Mouse (Mus musculus) hindbrain, embryonic 14.5 days (tissue): Measurements from ENCODE around the gene Tcta. TPM values are rescaled to one million over a fixed set of nuclear protein-coding genes. Genes with fewer than 3 reads are reported as not detected.

ENCODE experiments used
- ATAC-seq: fragments of 200-750 bp; cut with Nextera tagmentation; 2 replicates; pipeline ENCODE4 v1.8.0; 2017; ENCODE audit warnings: moderate number of reproducible peaks, mild to moderate bottlenecking, moderate TSS enrichment, moderate library complexity; ENCODE audit not compliant: low FRiP score
- DNase-seq: peaks from one replicate; pipeline ENCODE4 v3.0.0-alpha.2; 2015; ENCODE audit warnings: low spot score
- H3K27ac ChIP-seq: fragments of 300-500 bp; sonication (generic); 2 replicates; pipeline ENCODE4 v1.5.1; 2014; ENCODE audit warnings: mild to moderate bottlenecking, moderate library complexity
- H3K27me3 ChIP-seq: fragments of 300-500 bp; sonication (generic); 2 replicates; pipeline ENCODE4 v1.6.1; 2014; ENCODE audit warnings: mild to moderate bottlenecking, low read length, mixed read lengths; ENCODE audit not compliant: control insufficient read depth, insufficient read depth
- H3K36me3 ChIP-seq: fragments of 300-500 bp; sonication (generic); replicated peaks from 2 replicates; pipeline ENCODE4 v1.6.1; 2014; ENCODE audit not compliant: control insufficient read depth, insufficient read depth
- H3K4me1 ChIP-seq: fragments of 300-500 bp; sonication (generic); replicated peaks from 2 replicates; pipeline ENCODE4 v1.6.1; 2014; ENCODE audit warnings: antibody characterized with exemption, low read length, mixed read lengths; ENCODE audit not compliant: control insufficient read depth, insufficient read depth
- H3K4me2 ChIP-seq: fragments of 300-500 bp; sonication (generic); replicated peaks from 2 replicates; pipeline ENCODE4 v1.6.1; 2014; ENCODE audit warnings: mild to moderate bottlenecking, moderate library complexity
- H3K4me3 ChIP-seq: fragments of 300-500 bp; sonication (generic); replicated peaks from 2 replicates; pipeline ENCODE4 v1.5.1; 2014; ENCODE audit warnings: mild to moderate bottlenecking, low read length
- H3K9ac ChIP-seq: fragments of 300-500 bp; sonication (generic); 2 replicates; pipeline ENCODE4 v1.6.1; 2014
- H3K9me3 ChIP-seq: fragments of 300-500 bp; sonication (generic); 2 replicates; pipeline ENCODE4 v1.6.1; 2016; ENCODE audit warnings: low read length; ENCODE audit not compliant: control insufficient read depth
- WGBS: fragments of 180-500 bp; shearing (Covaris S2); extraction: QIAGEN DNeasy Blood & Tissue Kit; methylation state at CpG from one replicate; pipeline ENCODE4 v1.1.7; 2014; 5-methylcytosine and 5-hydroxymethylcytosine counted together
- polyA plus RNA-seq: library from polyadenylated mRNA; unstranded; fragments of >200 nt; fragmentation: Nextera tagmentation; extraction: Ambion mirVana; gene quantifications from 2 replicates; pipeline ENCODE4 v1.2.1, GENCODE M21; 2014

Gene Tcta
- polyA plus RNA-seq, 1 experiment from 2014 or later, result 59.9 TPM

GRCm38 (mm10) chr9:108263690-108264190 is 42.2 kb downstream of the Tcta start, which contains the start of gene Dag1:
Gene Dag1, minus strand, starts transcription at chr9:108263958.
- Histone ChIP-seq H3K4me1 (peaks cover 21% of the 10 kb centered on the region), H3K27me3 (no peaks in the 10 kb centered on the region), H3K4me3 (peak within 1 kb of the TSS; percentile 92), H3K36me3 (no peaks in the 10 kb centered on the region), H3K4me2 (peak within 1 kb of the TSS; percentile 75), H3K9ac (peak within 1 kb of the TSS; percentile 82), H3K27ac (peak within 1 kb of the TSS; percentile 93), H3K9me3 (no peaks in the 10 kb centered on the region)
- WGBS, result under 1% methylated on average over 54 of the region's 71 CpGs
- peak; percentile 92 for DNase-seq
- peak; percentile 98 for ATAC-seq

GRCm38 (mm10) chr9:108263131-108263681 is 42.8 kb downstream of the Tcta start:
- H3K4me2 ChIP-seq, result peak overlapping the region; percentile 75
- peak overlapping the region; percentile 93 for H3K27ac ChIP-seq
- peak overlapping the region; percentile 92 for H3K4me3 ChIP-seq
- H3K9ac ChIP-seq, result peak overlapping the region; percentile 82
- H3K4me1 ChIP-seq, result peaks cover 21% of the 10 kb centered on the region
- no peaks in the 10 kb centered on the region for H3K36me3 ChIP-seq
- no peaks in the 10 kb centered on the region for H3K27me3 ChIP-seq
- DNase-seq, result peak; percentile 33
- H3K9me3 ChIP-seq, result no peaks in the 10 kb centered on the region
- under 1% methylated on average over 62 of the region's 62 CpGs for WGBS
- ATAC-seq, result peak; percentile 61

- Histone ChIP-seq H3K9me3 (no peaks in the 10 kb centered on the region), H3K27ac (peak overlapping the region; percentile 93), H3K27me3 (no peaks in the 10 kb centered on the region), H3K36me3 (no peaks in the 10 kb centered on the region), H3K4me3 (peak overlapping the region; percentile 92), H3K4me2 (peak overlapping the region; percentile 75), H3K9ac (peak overlapping the region; percentile 82), H3K4me1 (peaks cover 21% of the 10 kb centered on the region)
- 44% methylated on average over 11 of the region's 11 CpGs for WGBS
- DNase-seq, result no peak
- ATAC-seq, result no peak
These were observed 43.4 kb downstream of the Tcta start for GRCm38 (mm10) chr9:108262494-108263049.

GRCm38 (mm10) chr9:108261865-108262264 is 44.1 kb downstream of the Tcta start:
- no peak for ATAC-seq
- peak overlapping the region; percentile 75 for H3K4me2 ChIP-seq

GRCm38 (mm10) chr9:108260526-108260925 is 45.4 kb downstream of the Tcta start:
- H3K4me3 ChIP-seq, result no peak overlapping the region
- WGBS, result 88% methylated on average over 4 of the region's 4 CpGs
- no peak for DNase-seq
- H3K9me3 ChIP-seq, result no peaks in the 10 kb centered on the region
- H3K4me1 ChIP-seq, result peaks cover 21% of the 10 kb centered on the region
- no peak for ATAC-seq
- no peaks in the 10 kb centered on the region for H3K36me3 ChIP-seq
- no peak overlapping the region for H3K27ac ChIP-seq
- no peaks in the 10 kb centered on the region for H3K27me3 ChIP-seq
- H3K4me2 ChIP-seq, result no peak overlapping the region
- H3K9ac ChIP-seq, result no peak overlapping the region

More at GRCm38 (mm10) chr9:108261865-108262264, 44.1 kb downstream of the Tcta start:
- H3K9me3 ChIP-seq, result no peaks in the 10 kb centered on the region
- H3K27me3 ChIP-seq, result no peaks in the 10 kb centered on the region
- peak overlapping the region; percentile 82; the same call in 1 of the 2 replicates for H3K9ac ChIP-seq
- DNase-seq, result no peak
- no peaks in the 10 kb centered on the region for H3K36me3 ChIP-seq
- peaks cover 21% of the 10 kb centered on the region for H3K4me1 ChIP-seq
- no peak overlapping the region for H3K4me3 ChIP-seq
- H3K27ac ChIP-seq, result no peak overlapping the region
- WGBS, result 73% methylated on average over 7 of the region's 7 CpGs

Other genes with a start within 250 kb of the Tcta start
- gene Mst1, start 225.7 kb downstream of the Tcta start, polyA plus RNA-seq, result not detected in 2 replicates
- 49.9 and 50.9 TPM in 2 replicates for gene Rnf123, start 222.8 kb downstream of the Tcta start, polyA plus RNA-seq
- gene Apeh, start 211.6 kb downstream of the Tcta start, polyA plus RNA-seq, result 44.8 and 48.7 TPM in 2 replicates
- 15.4 and 15.7 TPM in 2 replicates for gene Bsn, start 115.8 kb downstream of the Tcta start, polyA plus RNA-seq
- gene Dag1, start 42.2 kb downstream of the Tcta start, polyA plus RNA-seq, result 76.7 and 83.0 TPM in 2 replicates
- 136 and 137 TPM in 2 replicates for gene Nicn1, start 15.7 kb downstream of the Tcta start, polyA plus RNA-seq
- gene Amt, start 9.3 kb downstream of the Tcta start, polyA plus RNA-seq, result 18.6 and 24.4 TPM in 2 replicates
- 206 and 214 TPM in 2 replicates for gene Rhoa, start within 50 bp of the Tcta start, polyA plus RNA-seq
- 462 and 488 TPM in 2 replicates for gene Gpx1, start 32.7 kb upstream of the Tcta start, polyA plus RNA-seq
- 127 TPM in 2 replicates for gene Usp4, start 41.7 kb upstream of the Tcta start, polyA plus RNA-seq
- gene 1700102P08Rik, start 86.6 kb upstream of the Tcta start, polyA plus RNA-seq, result 1.7 and 2.2 TPM in 2 replicates
- gene Ccdc36, start 122.3 kb upstream of the Tcta start, polyA plus RNA-seq, result 1.6 TPM in 2 replicates
- gene BC048562, start 130.3 kb upstream of the Tcta start, polyA plus RNA-seq, result not detected in 2 replicates
- gene Ccdc71, start 154.4 kb upstream of the Tcta start, polyA plus RNA-seq, result 44.9 and 51.4 TPM in 2 replicates
- 52.8 and 57.2 TPM in 2 replicates for gene Klhdc8b, start 155.4 kb upstream of the Tcta start, polyA plus RNA-seq
- 18.9 and 19.4 TPM in 2 replicates for gene Lamb2, start 173.6 kb upstream of the Tcta start, polyA plus RNA-seq
- gene Usp19, start 184.4 kb upstream of the Tcta start, polyA plus RNA-seq, result 64.9 and 69.7 TPM in 2 replicates
- 61.6 and 66.6 TPM in 2 replicates for gene Qars, start 201.5 kb upstream of the Tcta start, polyA plus RNA-seq
- gene Qrich1, start 210.6 kb upstream of the Tcta start, polyA plus RNA-seq, result 119 and 128 TPM in 2 replicates